Mouse (Mus musculus): ENCODE results near the gene Rgs6.

DNA sequence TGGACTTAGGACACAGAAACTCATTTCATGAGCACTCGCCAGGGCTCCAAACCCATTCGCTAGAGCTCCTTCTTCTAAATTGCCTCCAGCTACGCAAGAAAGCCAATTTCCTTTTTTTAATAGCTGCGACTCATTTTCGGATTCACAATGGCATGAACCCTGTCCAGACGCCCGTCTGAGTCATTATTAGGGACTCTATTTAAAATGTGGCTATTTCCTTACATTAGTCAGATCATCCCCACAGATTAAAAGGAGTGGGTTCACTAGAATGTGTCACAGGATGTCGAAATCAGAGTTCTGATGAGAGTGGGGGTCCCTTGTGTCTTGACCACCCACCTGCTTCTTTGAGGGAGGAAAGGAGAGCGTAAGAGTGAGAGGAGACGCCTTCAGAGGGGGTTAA, 112.1 kb downstream of the Rgs6 start:
- TF ChIP-seq CTCF (IDR thresholded peaks at IDR 0.05; ENCODE audit: low read depth, low read length) (no peak), POLR2A (IDR thresholded peaks at IDR 0.05; ENCODE audit: insufficient read depth, low read length) (no peak), EP300 (IDR thresholded peaks at IDR 0.05; ENCODE audit: insufficient read depth, low read depth, low read length) (no peak)

Measured in ES-Bruce4 (cell line).